Mouse (Mus musculus): ENCODE data around the gene Smarcd3. TPM values are rescaled to one million over a fixed set of nuclear protein-coding genes. Genes with fewer than 3 reads are reported as not detected.
A peak's percentile ranks its signal among the peaks of the same experiment; 100 is the strongest.
"Not testable (repeated sequence)": the region's sequence is repeated elsewhere in the genome, so short reads cannot be mapped to it uniquely, and the experiment has no call there.

The Smarcd3 gene
- polyA plus RNA-seq, 1 experiment from 2014 or later = 47.4 TPM

DNA sequence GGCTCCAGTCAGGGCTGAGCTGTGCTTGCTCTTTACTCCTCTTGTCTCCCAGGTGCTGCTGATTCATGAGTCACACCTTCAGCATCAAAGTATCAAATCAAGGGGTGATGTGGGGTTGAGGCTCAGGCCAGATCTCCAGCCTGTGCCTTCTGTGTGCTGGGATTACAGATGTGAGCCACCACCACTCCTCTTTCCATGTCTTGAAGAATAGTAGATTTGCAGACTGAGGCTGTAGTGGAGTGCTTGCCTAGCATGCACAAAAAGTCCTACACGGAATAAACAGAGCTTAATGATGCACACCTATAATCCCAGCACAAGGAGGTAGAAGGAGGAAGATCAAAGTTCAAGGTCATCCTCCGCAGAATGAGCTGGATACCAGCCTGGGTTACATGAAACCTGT, 67.5 kb downstream of the Smarcd3 start, which contains the start of gene 4931409K22Rik:
TSS of gene 4931409K22Rik (minus strand) at position 101 of the 400 bp plus-strand sequence.
- no peak within 1 kb of the TSS for H3K27ac ChIP-seq (ENCODE audit: low read length)
- H3K27me3 ChIP-seq (ENCODE audit: control insufficient read depth, insufficient read depth, low read length) = no peaks in the 10 kb centered on the region; the same call in 1 of the 2 replicates
- 82% methylated on average over 2 of the region's 2 CpGs for WGBS
- H3K4me1 ChIP-seq (ENCODE audit: control insufficient read depth, insufficient read depth, low read length) = no peaks in the 10 kb centered on the region
- H3K4me3 ChIP-seq (ENCODE audit: low read length) = no peak within 1 kb of the TSS
- no peaks in the 10 kb centered on the region; the same call in 1 of the 2 replicates for H3K9me3 ChIP-seq (replicated peaks; ENCODE audit: control insufficient read depth, low read length)
- ATAC-seq (replicated peaks; ENCODE audit: extremely low read depth, insufficient read depth, low FRiP score) = no peak
- H3K4me2 ChIP-seq (ENCODE audit: low read depth, low read length) = no peak within 1 kb of the TSS
- H3K36me3 ChIP-seq (ENCODE audit: control insufficient read depth, insufficient read depth) = no peaks in the 10 kb centered on the region
- H3K9ac ChIP-seq (ENCODE audit: low read length) = no peak within 1 kb of the TSS

GRCm38 (mm10) chr5:24555335-24555734, 68.9 kb downstream of the Smarcd3 start:
- not testable (repeated sequence) for H3K27ac ChIP-seq (ENCODE audit: low read length); H3K4me2 ChIP-seq (ENCODE audit: low read depth, low read length); H3K4me1 ChIP-seq (ENCODE audit: control insufficient read depth, insufficient read depth, low read length); H3K4me3 ChIP-seq (ENCODE audit: low read length); H3K9me3 ChIP-seq (replicated peaks; ENCODE audit: control insufficient read depth, low read length); H3K36me3 ChIP-seq (ENCODE audit: control insufficient read depth, insufficient read depth); ATAC-seq (replicated peaks; ENCODE audit: extremely low read depth, insufficient read depth, low FRiP score); H3K27me3 ChIP-seq (ENCODE audit: control insufficient read depth, insufficient read depth, low read length); H3K9ac ChIP-seq (ENCODE audit: low read length)
- 93% methylated on average over 7 of the region's 7 CpGs for WGBS

GRCm38 (mm10) chr5:24553621-24554244, 70.5 kb downstream of the Smarcd3 start:
- no peak overlapping the region for H3K4me2 ChIP-seq (ENCODE audit: low read depth, low read length)
- ATAC-seq (replicated peaks; ENCODE audit: extremely low read depth, insufficient read depth, low FRiP score) = no peak

GRCm38 (mm10) chr5:24551317-24551688, 72.9 kb downstream of the Smarcd3 start:
- no peak overlapping the region for H3K27ac ChIP-seq (ENCODE audit: low read length)
- peaks cover 7% of the 10 kb centered on the region for H3K4me1 ChIP-seq (ENCODE audit: control insufficient read depth, insufficient read depth, low read length)
- no peak for ATAC-seq (replicated peaks; ENCODE audit: extremely low read depth, insufficient read depth, low FRiP score)
- H3K4me2 ChIP-seq (ENCODE audit: low read depth, low read length) = peak overlapping the region; percentile 52
- WGBS = 47% methylated on average over 2 of the region's 2 CpGs
- no peaks in the 10 kb centered on the region for H3K36me3 ChIP-seq (ENCODE audit: control insufficient read depth, insufficient read depth)
- peaks cover 3% of the 10 kb centered on the region for H3K27me3 ChIP-seq (ENCODE audit: control insufficient read depth, insufficient read depth, low read length)
- peak overlapping the region; percentile 36; the same call in 1 of the 2 replicates for H3K9ac ChIP-seq (ENCODE audit: low read length)
- 0 out of 2 replicates have a peak overlapping the region, but pooled peaks have one; percentile 18 for H3K4me3 ChIP-seq (ENCODE audit: low read length)
- H3K9me3 ChIP-seq (replicated peaks; ENCODE audit: control insufficient read depth, low read length) = no peaks in the 10 kb centered on the region; the same call in 1 of the 2 replicates

More at GRCm38 (mm10) chr5:24553621-24554244, 70.5 kb downstream of the Smarcd3 start:
- peaks cover 7% of the 10 kb centered on the region for H3K4me1 ChIP-seq (ENCODE audit: control insufficient read depth, insufficient read depth, low read length)
- H3K36me3 ChIP-seq (ENCODE audit: control insufficient read depth, insufficient read depth) = no peaks in the 10 kb centered on the region
- H3K9me3 ChIP-seq (replicated peaks; ENCODE audit: control insufficient read depth, low read length) = no peaks in the 10 kb centered on the region; the same call in 1 of the 2 replicates
- H3K27me3 ChIP-seq (ENCODE audit: control insufficient read depth, insufficient read depth, low read length) = peaks cover 3% of the 10 kb centered on the region
- H3K27ac ChIP-seq (ENCODE audit: low read length) = no peak overlapping the region
- 51% methylated on average over 5 of the region's 5 CpGs for WGBS
- no peak overlapping the region for H3K9ac ChIP-seq (ENCODE audit: low read length)
- H3K4me3 ChIP-seq (ENCODE audit: low read length) = no peak overlapping the region

- Histone ChIP-seq H3K4me1 (ENCODE audit: control insufficient read depth, insufficient read depth, low read length) (peaks cover 7% of the 10 kb centered on the region), H3K9me3 (replicated peaks; ENCODE audit: control insufficient read depth, low read length) (no peaks in the 10 kb centered on the region; the same call in 1 of the 2 replicates), H3K4me2 (ENCODE audit: low read depth, low read length) (peak overlapping the region; percentile 52), H3K27me3 (ENCODE audit: control insufficient read depth, insufficient read depth, low read length) (peaks cover 3% of the 10 kb centered on the region), H3K9ac (ENCODE audit: low read length) (peak overlapping the region; percentile 36; the same call in 1 of the 2 replicates), H3K27ac (ENCODE audit: low read length) (no peak overlapping the region), H3K36me3 (ENCODE audit: control insufficient read depth, insufficient read depth) (no peaks in the 10 kb centered on the region), H3K4me3 (ENCODE audit: low read length) (peak overlapping the region; percentile 18; the same call in 1 of the 2 replicates)
- ATAC-seq (replicated peaks; ENCODE audit: extremely low read depth, insufficient read depth, low FRiP score) = peak; percentile 65
- 31% methylated on average over 26 of the region's 26 CpGs for WGBS
These were observed 73.5 kb downstream of the Smarcd3 start for GRCm38 (mm10) chr5:24550598-24551316.

DNA sequence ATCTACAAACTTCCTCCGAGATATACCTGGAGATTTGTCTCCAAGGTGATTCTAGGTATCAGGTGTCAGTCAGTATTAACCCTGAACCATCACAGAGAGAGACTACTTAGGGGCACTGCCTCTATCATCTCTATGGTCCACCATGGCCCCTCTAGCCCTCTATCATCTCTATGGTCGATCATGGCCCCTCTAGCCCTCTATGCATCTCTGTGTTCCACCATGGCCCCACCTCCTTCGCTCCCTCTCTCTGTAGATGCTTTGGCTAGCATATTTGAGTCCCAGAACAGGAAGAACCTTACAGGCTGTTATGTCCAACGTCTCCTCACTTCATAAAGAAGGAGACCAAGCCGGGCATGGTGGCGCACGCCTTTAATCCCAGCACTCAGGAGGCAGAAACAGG, 81.6 kb downstream of the Smarcd3 start:
- Histone ChIP-seq H3K9ac (ENCODE audit: low read length) (no peak overlapping the region), H3K4me1 (ENCODE audit: control insufficient read depth, insufficient read depth, low read length) (peaks cover 24% of the 10 kb centered on the region), H3K4me3 (ENCODE audit: low read length) (no peak overlapping the region), H3K9me3 (replicated peaks; ENCODE audit: control insufficient read depth, low read length) (no peaks in the 10 kb centered on the region), H3K27me3 (ENCODE audit: control insufficient read depth, insufficient read depth, low read length) (no peaks in the 10 kb centered on the region), H3K36me3 (ENCODE audit: control insufficient read depth, insufficient read depth) (no peaks in the 10 kb centered on the region), H3K27ac (ENCODE audit: low read length) (no peak overlapping the region), H3K4me2 (ENCODE audit: low read depth, low read length) (no peak overlapping the region)
- no peak for ATAC-seq (replicated peaks; ENCODE audit: extremely low read depth, insufficient read depth, low FRiP score)
- 80% methylated on average over 7 of the region's 7 CpGs for WGBS

GRCm38 (mm10) chr5:24541144-24541569, 83.1 kb downstream of the Smarcd3 start:
- ATAC-seq (replicated peaks; ENCODE audit: extremely low read depth, insufficient read depth, low FRiP score) = no peak
- Histone ChIP-seq H3K27me3 (ENCODE audit: control insufficient read depth, insufficient read depth, low read length) (no peaks in the 10 kb centered on the region), H3K4me1 (ENCODE audit: control insufficient read depth, insufficient read depth, low read length) (peaks cover 24% of the 10 kb centered on the region), H3K4me2 (ENCODE audit: low read depth, low read length) (peak overlapping the region; percentile 63), H3K4me3 (ENCODE audit: low read length) (peak overlapping the region; percentile 45), H3K9ac (ENCODE audit: low read length) (peak overlapping the region; percentile 63), H3K36me3 (ENCODE audit: control insufficient read depth, insufficient read depth) (no peaks in the 10 kb centered on the region), H3K9me3 (replicated peaks; ENCODE audit: control insufficient read depth, low read length) (no peaks in the 10 kb centered on the region), H3K27ac (ENCODE audit: low read length) (peak overlapping the region; percentile 84)
- WGBS = 7% methylated on average over 6 of the region's 6 CpGs

All from heart, embryonic 16.5 days (tissue).